Mouse (Mus musculus): ENCODE results near the gene Nell2. TPM values are rescaled to one million over a fixed set of nuclear protein-coding genes. Genes with fewer than 3 reads are reported as not detected.

The Nell2 gene
- polyA plus RNA-seq, 1 experiment, result not detected

- no peak overlapping the region for H3K4me3 ChIP-seq (ENCODE audit: insufficient read depth, low read depth, low read length)
- TF ChIP-seq CTCF (IDR thresholded peaks at IDR 0.05; ENCODE audit: insufficient read depth, low read depth, low read length) (no peak), POLR2A (IDR thresholded peaks at IDR 0.05; ENCODE audit: insufficient read depth, low read depth, low read length) (no peak)
- no peaks in the 10 kb centered on the region for H3K4me1 ChIP-seq (ENCODE audit: control insufficient read depth, insufficient read depth, low read length)
- WGBS, result 90% methylated on average over 10 of the region's 10 CpGs
- no peak overlapping the region for H3K27ac ChIP-seq (ENCODE audit: insufficient read depth, low read depth, low read length)
Measured at GRCm38 (mm10) chr15:95296561-95296960, 231.8 kb downstream of the Nell2 start.

- WGBS, result 59% methylated on average over 10 of the region's 10 CpGs
Measured at GRCm38 (mm10) chr15:95289047-95289446, 239.3 kb downstream of the Nell2 start.

GRCm38 (mm10) chr15:95285199-95285598 is 243.2 kb downstream of the Nell2 start:
- no peak for TF ChIP-seq POLR2A (IDR thresholded peaks at IDR 0.05; ENCODE audit: insufficient read depth, low read depth, low read length)
- TF ChIP-seq CTCF (IDR thresholded peaks at IDR 0.05; ENCODE audit: insufficient read depth, low read depth, low read length), result no peak
- Histone ChIP-seq H3K27ac (ENCODE audit: insufficient read depth, low read depth, low read length) (no peak overlapping the region), H3K4me3 (ENCODE audit: insufficient read depth, low read depth, low read length) (no peak overlapping the region), H3K4me1 (ENCODE audit: control insufficient read depth, insufficient read depth, low read length) (no peaks in the 10 kb centered on the region)
- WGBS, result 33% methylated on average over 6 of the region's 6 CpGs

More at GRCm38 (mm10) chr15:95289047-95289446, 239.3 kb downstream of the Nell2 start:
- Histone ChIP-seq H3K4me3 (ENCODE audit: insufficient read depth, low read depth, low read length) (no peak overlapping the region), H3K4me1 (ENCODE audit: control insufficient read depth, insufficient read depth, low read length) (no peaks in the 10 kb centered on the region), H3K27ac (ENCODE audit: insufficient read depth, low read depth, low read length) (no peak overlapping the region)
- TF ChIP-seq POLR2A (IDR thresholded peaks at IDR 0.05; ENCODE audit: insufficient read depth, low read depth, low read length) (no peak), CTCF (IDR thresholded peaks at IDR 0.05; ENCODE audit: insufficient read depth, low read depth, low read length) (no peak)

GRCm38 (mm10) chr15:95280986-95281385 is 247.4 kb downstream of the Nell2 start:
- Histone ChIP-seq H3K4me1 (ENCODE audit: control insufficient read depth, insufficient read depth, low read length) (no peaks in the 10 kb centered on the region), H3K27ac (ENCODE audit: insufficient read depth, low read depth, low read length) (no peak overlapping the region), H3K4me3 (ENCODE audit: insufficient read depth, low read depth, low read length) (no peak overlapping the region)
- TF ChIP-seq CTCF (IDR thresholded peaks at IDR 0.05; ENCODE audit: insufficient read depth, low read depth, low read length) (no peak), POLR2A (IDR thresholded peaks at IDR 0.05; ENCODE audit: insufficient read depth, low read depth, low read length) (no peak)
- WGBS, result 81% methylated on average over 2 of the region's 2 CpGs

GRCm38 (mm10) chr15:95278001-95278400 is 250.4 kb downstream of the Nell2 start:
- Histone ChIP-seq H3K27ac (ENCODE audit: insufficient read depth, low read depth, low read length) (no peak overlapping the region), H3K4me1 (ENCODE audit: control insufficient read depth, insufficient read depth, low read length) (no peaks in the 10 kb centered on the region), H3K4me3 (ENCODE audit: insufficient read depth, low read depth, low read length) (no peak overlapping the region)
- WGBS, result 88% methylated on average over 4 of the region's 4 CpGs
- TF ChIP-seq POLR2A (IDR thresholded peaks at IDR 0.05; ENCODE audit: insufficient read depth, low read depth, low read length) (no peak), CTCF (IDR thresholded peaks at IDR 0.05; ENCODE audit: insufficient read depth, low read depth, low read length) (no peak)

- Histone ChIP-seq H3K4me1 (ENCODE audit: control insufficient read depth, insufficient read depth, low read length) (no peaks in the 10 kb centered on the region), H3K27ac (ENCODE audit: insufficient read depth, low read depth, low read length) (peak overlapping the region; percentile 13; the same call in 1 of the 2 replicates), H3K4me3 (ENCODE audit: insufficient read depth, low read depth, low read length) (no peak overlapping the region)
- TF ChIP-seq CTCF (IDR thresholded peaks at IDR 0.05; ENCODE audit: insufficient read depth, low read depth, low read length) (no peak), POLR2A (IDR thresholded peaks at IDR 0.05; ENCODE audit: insufficient read depth, low read depth, low read length) (no peak)
- WGBS, result 94% methylated on average over 3 of the region's 3 CpGs
Measured at GRCm38 (mm10) chr15:95276556-95276955, 251.8 kb downstream of the Nell2 start.

GRCm38 (mm10) chr15:95275553-95275952 is 252.8 kb downstream of the Nell2 start:
- Histone ChIP-seq H3K4me3 (ENCODE audit: insufficient read depth, low read depth, low read length) (no peak overlapping the region), H3K27ac (ENCODE audit: insufficient read depth, low read depth, low read length) (no peak overlapping the region), H3K4me1 (ENCODE audit: control insufficient read depth, insufficient read depth, low read length) (no peaks in the 10 kb centered on the region)
- no peak for TF ChIP-seq POLR2A (IDR thresholded peaks at IDR 0.05; ENCODE audit: insufficient read depth, low read depth, low read length)
- no peak for TF ChIP-seq CTCF (IDR thresholded peaks at IDR 0.05; ENCODE audit: insufficient read depth, low read depth, low read length)
- WGBS, result 91% methylated on average over 5 of the region's 5 CpGs

- Histone ChIP-seq H3K27ac (ENCODE audit: insufficient read depth, low read depth, low read length) (no peak overlapping the region), H3K4me3 (ENCODE audit: insufficient read depth, low read depth, low read length) (no peak overlapping the region), H3K4me1 (ENCODE audit: control insufficient read depth, insufficient read depth, low read length) (no peaks in the 10 kb centered on the region)
- 80% methylated on average over 3 of the region's 3 CpGs for WGBS
- TF ChIP-seq POLR2A (IDR thresholded peaks at IDR 0.05; ENCODE audit: insufficient read depth, low read depth, low read length) (no peak), CTCF (IDR thresholded peaks at IDR 0.05; ENCODE audit: insufficient read depth, low read depth, low read length) (no peak)
Measured at GRCm38 (mm10) chr15:95273236-95273635, 255.1 kb downstream of the Nell2 start.

- no peaks in the 10 kb centered on the region for H3K4me1 ChIP-seq (ENCODE audit: control insufficient read depth, insufficient read depth, low read length)
- no peak overlapping the region for H3K27ac ChIP-seq (ENCODE audit: insufficient read depth, low read depth, low read length)
- WGBS, result 87% methylated on average over 3 of the region's 3 CpGs
- no peak for TF ChIP-seq POLR2A (IDR thresholded peaks at IDR 0.05; ENCODE audit: insufficient read depth, low read depth, low read length)
- TF ChIP-seq CTCF (IDR thresholded peaks at IDR 0.05; ENCODE audit: insufficient read depth, low read depth, low read length), result no peak
- no peak overlapping the region for H3K4me3 ChIP-seq (ENCODE audit: insufficient read depth, low read depth, low read length)
Measured at GRCm38 (mm10) chr15:95272167-95272566, 256.2 kb downstream of the Nell2 start.

Data from olfactory bulb, adult 2 months (tissue).